ENCODE assay signal across 15 mouse cellular contexts in the genomic region with DNA sequence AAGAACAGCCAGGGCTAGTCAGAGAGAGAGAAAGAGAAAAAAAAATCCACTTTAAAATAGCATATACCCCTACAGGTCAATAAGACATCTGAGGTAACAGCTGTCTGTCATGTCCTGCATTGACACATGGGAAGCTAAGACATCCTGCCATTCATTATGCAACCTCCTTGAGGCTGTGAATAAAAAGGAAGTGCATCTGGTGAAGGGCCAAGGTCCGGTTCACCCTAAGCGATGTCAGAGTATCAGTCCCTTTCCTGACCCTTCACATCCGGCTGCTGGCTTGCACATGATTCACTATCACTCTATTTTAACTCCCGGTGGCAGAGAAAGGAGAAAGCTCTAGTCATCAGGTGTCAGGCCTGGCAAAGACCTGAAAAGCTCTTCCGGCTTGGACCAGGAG.
DNase-seq lines count a peak whose midpoint lies in the region; ATAC-seq and TF ChIP-seq lines count a peak whose summit lies in the region.
"Had no signal": no experiment of that assay in that cellular context is flagged by ENCODE, and none has a peak within 500 bp of the region (broad histone marks: within the 10 kb centered on the region; RNA-seq: fewer than 3 reads in every experiment).

No protein-coding gene starts in this region.

- no peaks in the 10 kb centered on the region for H3K9me3 ChIP-seq in liver, postnatal 0 days (ENCODE audit: low read length)
- H3K9me3 ChIP-seq in liver, embryonic 12.5 days (replicated peaks), result no peaks in the 10 kb centered on the region
- H3K9me3 ChIP-seq: limb, embryonic 12.5 days had no signal

- H3K36me3 ChIP-seq in liver, postnatal 0 days (replicated peaks; ENCODE audit: insufficient read depth, low read length), result no peaks in the 10 kb centered on the region
- no peaks in the 10 kb centered on the region for H3K36me3 ChIP-seq in liver, embryonic 12.5 days
- H3K36me3 ChIP-seq: limb, embryonic 12.5 days had no signal

- peaks cover 16% of the 10 kb centered on the region for H3K4me1 ChIP-seq in liver, postnatal 0 days (ENCODE audit: insufficient read depth)
- peaks cover 38% of the 10 kb centered on the region for H3K4me1 ChIP-seq in liver, embryonic 12.5 days
- H3K4me1 ChIP-seq: limb, embryonic 12.5 days had no signal

- intact Hi-C loops in heart, postnatal 10 days (cut with DNase I), result loop anchor here (5.0 kb wide), 1 partner anchor 40 kb away; no protein-coding TSS in a partner anchor

- TF ChIP-seq EP300 in liver, postnatal 0 days (IDR thresholded peaks at IDR 0.05; ENCODE audit: low read depth), result no peak

- H3K9ac ChIP-seq in liver, postnatal 0 days (replicated peaks), result no peak overlapping the region; the same call in 1 of the 2 replicates
- H3K9ac ChIP-seq in liver, embryonic 12.5 days, result no peak overlapping the region
- H3K9ac ChIP-seq: forebrain, postnatal 0 days; limb, embryonic 12.5 days had no signal

- 39% methylated on average over 5 of the region's 5 CpGs for WGBS in liver, postnatal 0 days (ENCODE audit: insufficient replicate concordance)
- 25% methylated on average over 5 of the region's 5 CpGs for WGBS in liver, embryonic 12.5 days (ENCODE audit: insufficient replicate concordance)

- peak overlapping the region; percentile 39; the same call in 1 of the 2 replicates for H3K27ac ChIP-seq in liver, postnatal 0 days (ENCODE audit: low read depth)
- H3K27ac ChIP-seq in liver, embryonic 12.5 days, result no peak overlapping the region
- H3K27ac ChIP-seq: limb, embryonic 12.5 days; stomach, postnatal 0 days had no signal

- TF ChIP-seq CTCF in liver, postnatal 0 days (IDR thresholded peaks at IDR 0.05; ENCODE audit: low read depth), result no peak

- ATAC-seq in liver, postnatal 0 days, result peak; percentile 24
- ATAC-seq in liver, embryonic 12.5 days, result no peak
- ATAC-seq: CD4-positive, CD25-positive, alpha-beta regulatory T cell, adult 4 months; forebrain, postnatal 0 days had no signal

- 0 out of 2 replicates have a peak overlapping the region, but pooled peaks have one; percentile 62 for H3K4me3 ChIP-seq in liver, postnatal 0 days (ENCODE audit: low read depth, low read length)
- H3K4me3 ChIP-seq in liver, embryonic 12.5 days, result no peak overlapping the region
- H3K4me3 ChIP-seq: limb, embryonic 12.5 days had no signal

- H3K4me2 ChIP-seq in liver, postnatal 0 days (ENCODE audit: low read depth, low read length), result peak overlapping the region; percentile 87; the same call in 1 of the 2 replicates
- H3K4me2 ChIP-seq in liver, embryonic 12.5 days, result no peak overlapping the region

- H3K27me3 ChIP-seq in liver, postnatal 0 days (ENCODE audit: insufficient read depth, low read length), result 0 out of 2 replicates have a peak, but pooled peaks cover 6% of the 10 kb centered on the region
- H3K27me3 ChIP-seq in liver, embryonic 12.5 days (replicated peaks), result peaks cover 13% of the 10 kb centered on the region

- peak; percentile 95 for DNase-seq in heart, adult 11 months
- no peak for DNase-seq in heart, postnatal 10 days
- DNase-seq in liver, postnatal 0 days, result peak; percentile 35
- DNase-seq in kidney, postnatal 10 days, result peak; percentile 46
- DNase-seq in skeletal muscle tissue, adult 2 months (ENCODE audit: low read depth, low spot score), result peak; percentile 24
- DNase-seq in right cerebral cortex, adult 18-20 months, result no peak
- DNase-seq in c-Kit-positive CD71-positive TER-119-positive erythroid progenitor cells, embryonic 14.5 days (ENCODE audit: low spot score), result no peak
- DNase-seq: forebrain, postnatal 0 days; gastrocnemius, postnatal 36 days; heart, postnatal 36 days; lung, postnatal 14 days had no signal

Comparison
In these comparisons a context has a peak if more than half of its experiments do, and no peak if none do; other contexts are left out.
1. DNase-seq: peak in heart, adult 11 months (single experiment), liver, postnatal 0 days (single experiment), kidney, postnatal 10 days (single experiment) and skeletal muscle tissue, adult 2 months (single experiment); none in heart, postnatal 10 days (0 of 2), right cerebral cortex, adult 18-20 months (single experiment) and c-Kit-positive CD71-positive TER-119-positive erythroid progenitor cells, embryonic 14.5 days (single experiment).